Mouse (Mus musculus): ENCODE measurements around the gene Catsper1.

GRCm38 (mm10) chr19:5390416-5390815 is 54.9 kb downstream of the Catsper1 start:
- TF ChIP-seq GATA1 (IDR thresholded peaks at IDR 0.05; ENCODE audit: borderline replicate concordance, low read length) (no peak), CTCF (IDR thresholded peaks at IDR 0.05; ENCODE audit: low read depth, low read length) (no peak), GATA2 (IDR thresholded peaks at IDR 0.05; ENCODE audit: borderline replicate concordance, low read depth, low read length) (no peak)
